Mouse (Mus musculus): ENCODE measurements at regions not wholly inside any gene's neighbourhood (a gene's known extent, or its start where the extent isn't known, plus 50 kb on each side); places are given as distances from the start of the nearest gene placed in this dataset.
"Not testable (repeated sequence)": the region's sequence is repeated elsewhere in the genome, so short reads cannot be mapped to it uniquely, and the experiment has no call there.

GRCm38 (mm10) chr13:5605418-5605817 is 255.9 kb upstream of the Klf6 start:
- no peak for DNase-seq (ENCODE audit: low spot score in 2 of 2)

DNA sequence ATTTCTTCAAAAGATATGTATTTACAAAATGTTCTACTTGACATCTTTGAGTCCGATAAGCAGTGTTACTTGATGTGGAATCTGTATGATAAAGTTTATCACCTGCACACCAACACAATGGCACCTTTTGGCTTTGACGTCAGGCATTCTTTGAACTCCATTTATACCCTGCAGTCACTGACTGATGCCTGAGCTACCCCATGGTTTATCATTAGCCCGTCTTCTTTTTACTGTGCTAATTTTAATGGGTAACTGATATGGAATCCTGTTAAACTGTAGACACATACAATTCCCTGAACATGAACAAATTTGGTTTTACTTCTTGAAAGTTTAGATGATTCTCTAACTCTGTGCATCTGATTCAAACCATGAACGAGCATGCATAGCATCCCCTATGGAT is 253.8 kb upstream of the Klf6 start:
- no peak for DNase-seq (ENCODE audit: low spot score in 2 of 2)

DNA sequence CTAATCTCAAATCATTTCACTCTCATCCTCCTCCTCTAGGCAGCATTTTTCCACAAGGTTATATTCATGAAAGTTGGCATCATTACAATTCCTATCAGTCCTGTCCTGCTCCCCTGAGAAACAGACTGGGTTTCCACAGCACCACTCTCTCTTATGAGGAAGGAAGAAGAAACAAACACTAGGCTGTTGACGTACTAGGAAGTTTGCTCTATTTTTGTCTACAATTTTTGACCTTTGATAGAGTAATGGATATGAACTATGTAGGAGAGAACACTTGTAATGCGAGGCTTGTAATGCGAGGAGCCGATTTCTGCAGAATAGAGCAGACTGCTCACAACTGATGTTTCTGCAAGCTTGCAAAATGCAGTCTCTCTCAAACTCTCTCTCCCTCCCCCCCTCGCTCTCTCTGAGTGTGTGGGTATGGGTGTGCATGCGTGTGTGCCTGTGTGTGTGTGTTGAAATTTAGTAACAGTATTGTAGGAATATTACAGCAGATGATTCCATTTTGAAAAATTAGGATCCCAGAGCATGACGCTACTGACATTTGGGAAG is 247.0 kb upstream of the Klf6 start:
- DNase-seq (ENCODE audit: low spot score in 2 of 2) = no peak

- DNase-seq (ENCODE audit: low spot score in 2 of 2) = no peak
Measured at GRCm38 (mm10) chr13:5614833-5615232, 246.4 kb upstream of the Klf6 start.

DNA sequence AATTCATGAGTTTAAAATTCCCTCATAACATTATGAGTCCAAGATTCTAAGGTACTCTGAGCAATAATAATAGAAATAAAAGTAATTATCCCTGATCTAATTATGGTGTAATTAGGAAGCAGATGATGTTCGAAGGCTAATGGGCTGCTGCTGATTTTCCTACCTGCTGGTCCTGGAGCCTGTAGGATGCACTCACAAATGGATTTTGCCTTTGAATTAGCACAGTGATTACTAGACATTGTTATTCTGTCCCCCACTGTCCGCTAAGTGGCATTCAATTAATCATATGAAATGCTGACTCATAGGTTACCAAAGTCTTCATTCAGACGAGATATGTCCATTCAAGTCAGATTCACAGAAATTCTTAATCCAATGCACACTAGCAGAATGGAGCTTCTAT is 246.0 kb upstream of the Klf6 start:
- DNase-seq (ENCODE audit: low spot score in 2 of 2) = no peak

DNA sequence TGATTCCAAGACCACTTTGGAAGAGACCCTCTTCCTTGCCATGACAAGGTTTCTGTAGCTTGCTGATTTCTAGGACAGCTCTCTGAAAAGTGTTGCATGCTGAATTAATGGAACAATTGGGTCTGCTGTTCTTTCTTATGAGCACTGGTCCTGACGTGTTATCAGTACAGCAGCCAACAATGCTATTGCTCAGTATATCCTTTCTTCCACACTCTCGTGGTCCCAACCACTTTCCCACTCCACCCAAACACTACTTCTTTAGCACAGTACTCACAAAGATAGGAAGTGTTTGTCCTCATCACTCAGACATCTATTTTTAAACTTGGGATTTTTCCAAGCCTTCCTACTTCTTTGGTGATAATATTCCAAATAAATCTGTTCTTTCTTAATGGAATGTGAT is 233.2 kb upstream of the Klf6 start:
- no peak for DNase-seq (ENCODE audit: low spot score in 2 of 2)

DNA sequence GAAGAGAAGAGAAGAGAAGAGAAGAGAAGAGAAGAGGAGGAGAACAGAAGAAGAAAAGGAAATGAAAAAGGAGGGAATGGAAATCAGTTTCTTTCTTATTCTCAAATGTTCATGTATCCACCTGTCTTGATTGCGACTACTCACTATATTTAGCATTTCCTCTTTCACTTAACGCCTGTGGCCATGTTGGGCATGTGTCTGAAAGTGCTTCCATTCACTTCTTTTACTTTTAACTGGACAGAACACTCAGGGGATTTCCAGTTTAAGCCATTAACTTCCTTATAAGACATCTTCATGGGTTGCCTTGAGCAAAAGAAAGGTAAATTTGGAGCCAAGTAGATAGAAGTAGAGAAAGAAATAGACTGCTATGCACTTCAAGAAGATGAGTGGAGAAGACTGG is 226.3 kb upstream of the Klf6 start:
- DNase-seq (ENCODE audit: low spot score in 2 of 2) = peak in 1 of 2 experiments; percentile 23

GRCm38 (mm10) chr13:5641743-5642510 is 219.4 kb upstream of the Klf6 start:
- no peak for DNase-seq (ENCODE audit: low spot score in 2 of 2)

- DNase-seq (ENCODE audit: low spot score in 2 of 2) = no peak
Measured at GRCm38 (mm10) chr13:5648276-5648675, 213.0 kb upstream of the Klf6 start.

- DNase-seq (ENCODE audit: low spot score in 2 of 2) = no peak
Measured at GRCm38 (mm10) chr13:5657556-5657955, 203.7 kb upstream of the Klf6 start.

DNA sequence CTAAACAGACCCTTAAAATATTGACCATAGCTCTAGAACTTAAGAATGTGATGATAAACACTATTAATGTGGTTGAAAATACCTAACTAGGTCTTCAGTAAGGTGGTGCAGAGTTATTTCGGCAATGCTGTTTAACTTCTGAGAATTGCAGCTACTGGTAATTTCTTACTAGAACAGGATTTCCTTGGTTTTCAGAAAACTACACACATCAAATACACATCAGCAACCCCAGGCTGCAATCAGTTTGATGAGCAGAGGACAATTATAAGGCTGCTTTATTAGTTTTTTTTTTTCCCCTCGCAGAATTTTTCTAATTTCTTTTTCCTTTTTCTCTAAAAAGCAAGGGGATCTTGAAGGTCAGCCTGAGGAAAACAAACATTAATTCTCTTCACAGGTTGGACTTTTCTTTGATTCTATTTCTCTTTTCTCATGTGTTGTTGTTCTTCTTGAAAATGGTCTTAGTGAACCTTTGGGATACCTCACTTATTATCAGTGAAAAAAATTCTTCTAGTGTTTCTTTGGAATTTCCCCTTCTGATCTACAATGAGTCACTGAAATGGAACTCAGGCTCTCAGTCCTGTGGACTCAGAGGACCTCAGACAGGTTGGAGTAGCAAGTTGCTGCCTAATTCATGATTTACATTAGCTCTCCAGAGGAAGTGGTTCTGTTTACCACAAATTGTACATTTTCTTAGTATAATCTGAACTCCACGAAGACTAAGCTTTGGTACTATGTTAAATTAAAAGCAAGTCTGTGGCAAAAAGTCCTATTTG is 194.9 kb upstream of the Klf6 start:
- peak in 1 of 2 experiments; percentile 14 for DNase-seq (ENCODE audit: low spot score in 2 of 2)

DNA sequence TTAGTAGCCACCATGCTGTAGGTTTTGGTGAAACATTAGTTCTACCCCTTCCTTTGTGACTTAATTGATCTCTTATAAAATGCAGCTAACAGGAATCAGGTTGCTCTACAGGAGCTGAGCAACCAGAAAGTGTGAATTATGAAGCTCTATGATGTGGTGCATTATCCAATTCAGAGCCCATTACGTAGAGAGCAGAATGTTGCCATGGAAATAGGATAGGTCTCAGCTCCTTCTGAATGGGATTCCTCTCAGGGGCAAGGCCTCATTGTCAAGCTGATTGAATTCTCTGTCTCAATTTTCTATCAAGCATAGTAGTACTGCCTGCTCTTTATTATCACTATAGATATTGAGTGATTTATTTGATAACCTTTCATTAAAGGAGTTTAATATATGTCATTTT is 185.6 kb upstream of the Klf6 start:
- DNase-seq (ENCODE audit: low spot score in 2 of 2) = no peak

GRCm38 (mm10) chr13:5690124-5690523 is 171.2 kb upstream of the Klf6 start:
- no peak for DNase-seq (ENCODE audit: low spot score in 2 of 2)

- not testable (repeated sequence) for DNase-seq (ENCODE audit: low spot score in 2 of 2)
Measured at GRCm38 (mm10) chr13:5690680-5691079, 170.6 kb upstream of the Klf6 start.

DNA sequence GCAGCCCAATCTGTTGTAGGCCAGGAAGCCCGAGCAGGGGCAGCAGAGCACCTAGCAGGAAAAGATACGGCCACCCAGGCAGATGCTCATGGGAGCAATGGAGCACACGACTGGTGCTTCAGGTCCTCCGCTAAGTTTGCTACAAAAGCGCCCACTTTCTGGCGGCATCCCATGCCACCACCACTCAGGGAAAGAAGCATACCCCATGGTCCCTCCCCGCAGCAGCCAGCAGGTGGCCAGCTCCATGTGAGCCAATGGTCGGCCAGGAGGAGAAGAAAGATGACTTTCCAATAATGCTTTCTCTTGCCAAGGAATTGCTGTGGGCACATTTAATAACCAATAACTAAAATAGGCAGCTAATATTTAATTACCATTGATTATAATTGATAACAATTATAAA is 166.7 kb upstream of the Klf6 start:
- DNase-seq (ENCODE audit: low spot score in 2 of 2) = no peak

DNA sequence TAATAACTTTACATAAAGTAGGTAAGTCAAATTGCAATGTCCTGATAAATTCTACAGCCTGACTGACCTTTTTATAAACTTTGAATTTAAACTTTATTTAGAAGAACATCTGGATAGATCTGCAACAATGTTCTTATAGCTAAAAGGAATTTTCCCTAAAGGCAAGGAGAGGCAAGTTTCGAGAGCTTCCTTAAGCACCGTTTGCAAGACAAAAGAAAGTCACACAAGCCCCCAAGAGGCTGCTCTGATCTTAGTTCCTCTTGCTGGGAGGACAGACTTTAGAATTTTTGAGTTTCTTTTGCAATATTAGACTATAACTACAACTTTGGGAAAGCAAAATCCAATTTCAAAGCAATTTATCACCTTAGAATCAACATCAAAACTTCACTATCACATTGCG is 165.7 kb upstream of the Klf6 start:
- not testable (repeated sequence) for DNase-seq (ENCODE audit: low spot score in 2 of 2)

GRCm38 (mm10) chr13:5696377-5696776 is 164.9 kb upstream of the Klf6 start:
- DNase-seq (ENCODE audit: low spot score in 2 of 2) = no peak

DNA sequence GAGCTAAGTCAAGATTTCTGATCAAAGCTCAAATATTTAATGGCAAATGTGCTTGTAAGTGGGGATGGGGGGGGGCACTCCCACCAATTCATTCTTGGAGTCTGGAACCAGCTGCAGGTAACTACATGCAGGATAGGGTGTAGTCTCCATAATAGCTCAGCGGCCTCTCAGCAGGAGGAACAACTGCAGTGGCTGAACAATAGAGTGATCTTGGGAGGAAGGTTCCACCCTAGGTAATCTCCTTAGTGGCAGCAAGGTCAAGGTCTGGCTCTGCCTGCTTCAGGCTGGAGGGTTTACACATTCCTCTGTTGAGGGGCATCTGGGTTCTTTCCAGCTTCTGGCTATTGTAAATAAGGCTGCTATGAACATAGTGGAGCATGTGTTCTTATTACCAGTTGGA is 164.0 kb upstream of the Klf6 start:
- not testable (repeated sequence) for DNase-seq (ENCODE audit: low spot score in 2 of 2)

GRCm38 (mm10) chr13:5702071-5702470 is 159.2 kb upstream of the Klf6 start:
- no peak for DNase-seq (ENCODE audit: low spot score in 2 of 2)

GRCm38 (mm10) chr13:5704991-5705390 is 156.3 kb upstream of the Klf6 start:
- no peak for DNase-seq (ENCODE audit: low spot score in 2 of 2)

GRCm38 (mm10) chr13:5711646-5712045 is 149.6 kb upstream of the Klf6 start:
- no peak for DNase-seq (ENCODE audit: low spot score in 2 of 2)

GRCm38 (mm10) chr13:5713195-5713863 is 148.0 kb upstream of the Klf6 start:
- DNase-seq (ENCODE audit: low spot score in 2 of 2) = no peak

Measured in natural killer cell, adult 2 months (primary cell).